Mouse (Mus musculus): ENCODE measurements around the gene Diras1.
"Not testable (repeated sequence)": the region's sequence is repeated elsewhere in the genome, so short reads cannot be mapped to it uniquely, and the experiment has no call there.

Diras1 gene

GRCm38 (mm10) chr10:81025639-81026275 lies at the start of gene Diras1:
Gene Diras1, minus strand, starts transcription at chr10:81025662.
- DNase-seq: no peak

- no peak for DNase-seq
Measured at GRCm38 (mm10) chr10:81073464-81073863, 48.0 kb upstream of the Diras1 start.

GRCm38 (mm10) chr10:81072290-81072689 lies 46.8 kb upstream of the Diras1 start:
- no peak for DNase-seq

GRCm38 (mm10) chr10:81069836-81070235 lies 44.4 kb upstream of the Diras1 start, which contains the start of gene Thop1:
Gene Thop1, plus strand, starts transcription at chr10:81070035.
- peak; percentile 98 for DNase-seq

DNA sequence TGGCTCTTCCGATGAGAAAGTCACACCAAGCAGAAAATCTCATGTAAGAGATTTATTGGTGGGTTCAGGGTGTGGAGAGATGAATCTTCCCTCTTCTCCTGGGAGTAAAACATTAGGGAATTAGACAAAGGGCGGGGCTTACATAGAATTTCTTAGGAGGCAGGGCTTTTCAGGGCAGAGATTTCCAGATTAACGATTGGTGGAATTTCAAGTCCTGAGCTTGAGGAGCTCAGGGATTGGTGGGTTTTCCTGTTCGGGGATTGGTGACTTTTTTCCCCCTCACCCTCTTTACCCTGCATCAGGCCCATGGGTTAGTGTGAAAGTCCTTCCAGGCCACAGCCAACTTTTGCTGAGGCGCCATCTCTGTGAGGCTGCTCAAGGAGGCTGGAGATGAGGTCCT lies 43.2 kb upstream of the Diras1 start:
- no peak for DNase-seq

GRCm38 (mm10) chr10:81064519-81064918 lies 39.1 kb upstream of the Diras1 start:
- DNase-seq: not testable (repeated sequence)

DNA sequence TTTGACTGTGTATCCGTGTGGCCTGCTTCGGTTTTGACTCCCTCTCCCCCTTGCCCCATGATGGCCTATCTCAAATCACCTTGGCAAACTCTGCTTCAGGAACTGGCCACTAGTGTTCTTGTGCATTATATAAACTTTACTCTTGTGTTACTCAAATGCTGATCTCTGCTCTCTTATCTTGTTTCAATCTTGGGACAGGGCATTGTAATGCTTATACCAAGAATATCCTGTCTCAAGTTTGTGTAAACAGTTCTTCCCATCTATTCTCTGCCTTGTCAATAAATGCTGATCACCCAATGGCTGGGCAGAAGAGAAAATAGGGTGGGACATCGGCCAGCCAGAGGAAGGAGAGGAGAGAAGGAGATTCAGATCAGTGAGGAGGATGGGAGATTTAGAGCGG lies 37.2 kb upstream of the Diras1 start:
- no peak for DNase-seq

GRCm38 (mm10) chr10:81059603-81060543 lies 34.4 kb upstream of the Diras1 start, which contains the start of gene Sgta:
Gene Sgta, minus strand, starts transcription at chr10:81060181.
- DNase-seq: peak; percentile 99 to 100

DNA sequence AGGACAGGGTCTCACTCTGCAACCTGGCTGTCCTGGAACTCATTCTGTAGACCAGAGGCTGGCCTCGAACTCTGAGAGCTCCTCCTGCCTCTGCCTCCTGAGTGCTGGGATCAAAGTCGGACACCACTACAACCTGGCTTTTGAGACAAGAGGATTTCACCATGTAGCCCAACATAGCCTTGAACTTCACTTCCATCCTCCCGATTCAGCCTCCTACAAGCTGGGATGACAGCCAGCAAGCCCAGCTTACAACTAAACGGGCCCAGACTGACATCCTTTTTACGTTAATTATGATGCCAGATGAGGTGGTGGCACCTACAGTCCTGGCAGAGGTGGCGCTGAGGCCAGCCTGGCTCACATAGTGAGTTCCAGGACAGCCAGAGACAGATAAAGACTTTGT lies 33.4 kb upstream of the Diras1 start:
- DNase-seq: no peak

GRCm38 (mm10) chr10:81057406-81058130 lies 32.1 kb upstream of the Diras1 start:
- DNase-seq: no peak

DNA sequence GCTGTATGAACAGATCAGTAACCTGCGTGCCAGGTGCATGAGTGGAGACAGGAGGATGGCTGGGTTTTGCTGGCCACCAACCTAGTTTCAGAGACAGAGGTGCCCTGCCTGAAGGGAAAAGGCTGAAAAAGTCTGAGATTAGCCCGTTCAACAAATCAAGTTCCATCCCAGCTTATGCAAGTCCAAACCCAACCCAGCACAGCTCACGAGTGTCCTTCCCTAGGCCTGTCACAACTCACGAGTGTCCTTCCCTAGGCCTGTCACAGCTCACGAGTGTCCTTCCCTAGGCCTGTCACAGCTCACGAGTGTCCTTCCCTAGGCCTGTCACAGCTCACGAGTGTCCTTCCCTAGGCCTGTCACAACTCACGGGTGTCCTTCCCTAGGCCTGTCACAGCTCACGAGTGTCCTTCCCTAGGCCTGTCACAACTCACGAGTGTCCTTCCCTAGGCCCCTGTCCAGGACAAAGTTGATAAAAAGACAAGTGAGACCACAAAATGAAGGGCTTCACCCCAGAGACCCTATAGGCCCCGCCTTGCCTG lies 30.4 kb upstream of the Diras1 start:
- DNase-seq: not testable (repeated sequence)

DNA sequence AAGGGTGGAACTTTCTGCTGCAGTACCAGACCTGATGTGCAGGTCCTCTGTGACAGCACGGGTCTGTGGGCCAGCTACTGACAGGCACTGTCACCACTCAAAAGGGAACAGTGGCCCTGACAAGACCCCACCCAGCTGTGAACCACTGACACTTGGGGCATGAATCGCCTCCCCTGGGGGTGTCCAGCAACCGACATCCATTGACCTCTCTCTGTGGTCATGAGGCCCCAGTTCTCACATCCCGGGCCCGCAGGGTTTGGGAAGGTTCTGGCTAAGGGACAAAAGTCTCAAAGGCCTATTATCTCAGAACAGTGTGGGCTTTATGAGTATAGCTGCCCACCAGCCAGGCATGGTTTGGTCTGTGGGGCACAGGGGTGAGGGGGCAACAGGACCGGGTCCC lies 29.7 kb upstream of the Diras1 start:
- no peak for DNase-seq

- no peak for DNase-seq
Measured at GRCm38 (mm10) chr10:81052577-81052976, 27.1 kb upstream of the Diras1 start.

DNA sequence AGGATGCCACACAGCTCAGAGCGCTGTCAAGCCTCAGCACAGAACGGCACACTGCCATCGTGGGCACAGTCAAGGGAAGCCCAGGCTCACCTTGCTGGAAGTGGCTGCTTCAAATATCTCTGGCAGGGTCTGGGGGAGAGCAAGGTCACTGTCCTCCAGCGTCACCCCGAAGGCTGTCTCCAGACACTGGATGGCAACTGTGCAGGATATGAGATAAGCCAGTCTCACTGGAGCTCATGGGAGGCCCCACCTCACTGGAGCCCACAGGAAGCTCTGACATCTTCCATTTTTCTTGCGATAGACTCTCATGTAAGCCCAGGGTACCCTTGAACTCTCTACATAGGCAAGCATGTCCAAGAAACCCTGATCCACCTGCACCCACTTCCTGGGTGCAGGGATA lies 25.7 kb upstream of the Diras1 start:
- no peak for DNase-seq

DNA sequence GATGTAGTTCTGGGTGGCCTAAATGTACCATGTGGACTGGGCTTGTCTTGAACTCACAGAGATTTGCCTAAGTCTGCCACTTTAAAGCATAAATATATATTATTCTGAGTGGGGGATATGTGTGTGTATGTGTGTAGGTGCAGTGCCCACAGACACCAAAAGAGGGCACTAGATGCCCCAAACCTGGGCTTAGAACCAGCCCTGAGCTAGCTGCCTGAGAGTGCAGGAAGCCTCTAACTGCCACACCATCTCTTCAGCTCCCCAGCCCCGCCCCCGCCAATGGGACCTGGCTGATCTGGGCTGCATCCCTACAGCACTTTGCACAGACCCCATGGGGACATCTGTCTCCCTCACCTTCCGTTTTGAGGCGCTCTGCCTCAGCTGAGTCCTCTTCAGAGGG lies 25.2 kb upstream of the Diras1 start:
- no peak for DNase-seq

GRCm38 (mm10) chr10:81045246-81045645 lies 19.8 kb upstream of the Diras1 start:
- DNase-seq: not testable (repeated sequence)

DNA sequence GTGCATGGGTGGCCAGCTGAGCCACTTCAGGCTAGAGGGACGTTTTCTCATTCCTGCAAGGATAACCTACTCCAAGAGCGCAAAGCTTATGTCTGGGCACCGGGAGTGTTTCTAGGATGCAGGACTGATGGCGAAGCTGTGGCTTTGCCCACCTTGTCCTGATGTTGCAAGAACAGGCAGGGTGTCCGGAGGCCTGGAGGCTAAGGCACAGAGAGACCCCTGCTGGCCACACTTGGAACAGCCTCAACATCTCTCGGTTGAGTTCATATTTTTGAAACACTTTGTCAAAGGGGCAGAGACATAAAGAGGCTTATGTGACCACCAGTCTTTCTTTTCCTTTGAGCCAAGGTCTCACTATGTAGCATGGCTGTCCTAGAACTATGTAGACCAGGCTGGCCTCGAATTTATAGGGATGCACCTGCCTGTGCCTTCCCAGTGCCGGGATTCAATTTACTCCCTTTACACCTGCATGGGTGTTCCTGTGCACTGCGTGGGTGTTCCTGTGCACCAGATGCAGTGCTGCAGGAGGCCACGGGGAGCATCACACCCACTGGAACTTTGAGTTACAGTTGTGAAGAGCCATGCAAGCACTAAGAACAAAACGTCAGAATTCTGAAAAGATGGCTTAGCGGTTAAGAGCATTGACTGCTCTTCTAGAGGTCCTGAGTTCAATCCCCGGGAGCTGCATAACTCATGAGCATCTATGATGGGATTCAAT lies 16.2 kb upstream of the Diras1 start:
- peak; percentile 77 to 85 for DNase-seq

GRCm38 (mm10) chr10:81036988-81037580 lies 11.6 kb upstream of the Diras1 start, which contains the start of gene Slc39a3:
Gene Slc39a3, minus strand, starts transcription at chr10:81037426.
- DNase-seq: peak; percentile 99 to 100

DNA sequence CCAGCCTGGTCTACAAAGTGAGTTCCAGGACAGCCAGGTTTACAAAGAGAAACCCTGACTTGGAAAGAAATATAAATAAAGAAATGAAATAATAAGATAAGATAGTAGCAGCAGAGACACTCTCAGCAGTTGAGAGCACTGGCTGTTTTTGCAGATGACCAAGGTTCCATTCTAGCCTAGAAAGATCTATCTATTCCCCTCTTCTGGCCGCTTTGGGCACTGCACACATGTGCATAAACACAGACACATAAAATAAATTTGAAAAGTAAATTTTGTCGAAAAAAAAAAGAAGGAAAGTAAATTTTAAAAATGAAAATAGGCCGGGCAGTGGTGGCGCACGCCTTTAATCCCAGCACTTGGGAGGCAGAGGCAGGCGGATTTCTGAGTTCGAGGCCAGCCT lies 10.8 kb upstream of the Diras1 start:
- no peak for DNase-seq

DNA sequence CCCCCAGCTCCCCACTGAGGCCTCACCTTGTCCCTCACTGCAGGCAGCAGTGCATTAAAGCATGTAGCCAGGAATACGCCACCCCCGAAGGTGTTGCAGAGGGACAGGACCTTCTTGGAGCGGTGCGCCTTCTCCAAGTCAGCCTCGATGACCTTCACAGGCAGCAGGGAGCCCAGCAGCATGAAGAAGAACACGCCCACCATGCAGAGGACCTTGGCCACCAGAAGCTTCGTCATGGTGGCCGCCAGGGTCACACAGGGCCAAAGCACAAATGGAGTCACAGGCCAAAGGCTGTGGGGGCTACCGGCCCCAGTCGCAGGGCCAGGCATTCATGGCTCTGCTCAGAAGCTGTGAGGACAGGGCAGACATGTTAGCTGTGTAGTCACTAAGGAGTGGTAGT lies 8.1 kb upstream of the Diras1 start:
- no peak for DNase-seq

GRCm38 (mm10) chr10:81029031-81029430 lies 3.6 kb upstream of the Diras1 start:
- DNase-seq: peak in 1 of 2 experiments; percentile 33

DNA sequence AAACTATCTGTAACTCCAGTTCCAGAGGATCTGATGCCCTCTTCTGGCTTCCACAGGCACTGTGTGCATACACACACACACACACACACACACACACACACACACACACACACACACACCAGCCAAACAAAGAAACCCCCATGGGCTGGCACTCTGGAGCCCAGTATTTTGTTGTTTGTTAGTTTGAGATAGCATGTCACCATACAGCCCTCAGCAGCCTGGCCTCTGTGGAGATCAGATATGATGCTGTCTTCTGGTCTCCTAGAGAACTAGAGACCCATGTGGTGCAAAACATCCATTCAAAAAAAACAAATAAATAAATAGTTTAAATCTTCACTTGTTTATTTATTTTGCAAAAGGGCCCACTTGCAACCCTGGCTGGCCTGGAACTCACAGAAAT lies 2.8 kb upstream of the Diras1 start:
- DNase-seq: no peak
